Mouse (Mus musculus) spleen, postnatal 10 days (tissue): Measurements from ENCODE around the gene Tanc1.

Source experiments
- DNase-seq, 2 experiments: peaks; one replicate each; pipeline ENCODE4 v3.0.0; 2021 to 2022; ENCODE audit warnings: low spot score in 2 of 2

Gene Tanc1

GRCm38 (mm10) chr2:59612733-59613473, 1.1 kb downstream of the Tanc1 start:
- DNase-seq, result no peak

- DNase-seq, result no peak
Observed at GRCm38 (mm10) chr2:59613474-59614019, 1.7 kb downstream of the Tanc1 start.

- DNase-seq, result no peak
Observed at GRCm38 (mm10) chr2:59616890-59617289, 5.0 kb downstream of the Tanc1 start.

GRCm38 (mm10) chr2:59618996-59619395, 7.2 kb downstream of the Tanc1 start:
- no peak for DNase-seq

- no peak for DNase-seq
Observed at GRCm38 (mm10) chr2:59620601-59621000, 8.8 kb downstream of the Tanc1 start.

DNA sequence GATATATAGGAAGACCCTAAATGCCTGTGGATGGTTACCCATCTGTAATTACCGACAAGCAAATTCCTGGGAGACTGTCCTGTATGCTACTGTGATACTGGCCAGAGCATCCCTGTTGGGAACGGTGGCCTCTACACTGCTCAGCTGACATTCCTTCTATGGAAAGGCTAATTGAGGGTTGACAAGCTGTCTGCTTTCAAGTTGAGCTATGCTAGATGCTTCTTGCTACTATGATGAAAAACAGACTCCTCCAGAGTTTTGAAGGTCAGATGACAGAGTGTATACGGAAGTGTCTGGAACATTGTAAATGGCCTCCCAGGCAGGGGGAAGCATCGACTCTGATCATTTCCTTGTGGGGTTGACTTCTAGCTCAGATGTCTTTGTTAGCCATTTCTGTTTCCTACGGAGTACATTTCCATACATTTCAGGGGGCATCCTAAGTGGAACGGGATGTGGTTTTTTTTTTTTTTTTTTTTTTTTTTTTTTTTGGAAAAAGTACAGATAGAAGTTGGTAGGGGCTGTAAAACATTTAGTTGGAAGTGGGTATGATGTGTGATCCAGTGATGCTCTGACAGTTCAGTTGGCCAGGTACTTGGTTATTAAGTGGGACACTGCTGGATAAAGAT, 10.8 kb downstream of the Tanc1 start:
- DNase-seq, result no peak

DNA sequence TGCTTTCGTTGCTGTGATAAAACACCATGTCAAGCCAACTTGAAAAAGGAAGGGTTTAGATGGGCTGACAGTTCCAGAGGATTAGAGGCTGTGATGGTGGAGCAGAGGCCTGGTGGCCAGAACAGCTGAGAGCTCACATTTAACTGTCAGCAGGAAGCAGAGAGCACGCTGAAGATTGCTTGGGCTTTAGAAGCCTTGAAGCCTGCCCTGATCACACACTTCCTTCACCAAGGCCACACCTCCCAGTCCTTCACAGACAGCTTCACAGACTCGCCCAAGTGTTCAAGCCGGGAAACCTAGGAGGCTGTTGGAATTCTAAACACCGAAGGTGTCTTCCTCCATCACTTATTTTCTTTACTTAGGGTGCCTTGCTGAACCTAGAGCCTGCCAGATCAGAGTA, 12.0 kb downstream of the Tanc1 start:
- DNase-seq, result no peak

- DNase-seq, result no peak
Observed at GRCm38 (mm10) chr2:59625416-59625815, 13.6 kb downstream of the Tanc1 start.

GRCm38 (mm10) chr2:59625927-59626326, 14.1 kb downstream of the Tanc1 start:
- DNase-seq, result no peak

DNA sequence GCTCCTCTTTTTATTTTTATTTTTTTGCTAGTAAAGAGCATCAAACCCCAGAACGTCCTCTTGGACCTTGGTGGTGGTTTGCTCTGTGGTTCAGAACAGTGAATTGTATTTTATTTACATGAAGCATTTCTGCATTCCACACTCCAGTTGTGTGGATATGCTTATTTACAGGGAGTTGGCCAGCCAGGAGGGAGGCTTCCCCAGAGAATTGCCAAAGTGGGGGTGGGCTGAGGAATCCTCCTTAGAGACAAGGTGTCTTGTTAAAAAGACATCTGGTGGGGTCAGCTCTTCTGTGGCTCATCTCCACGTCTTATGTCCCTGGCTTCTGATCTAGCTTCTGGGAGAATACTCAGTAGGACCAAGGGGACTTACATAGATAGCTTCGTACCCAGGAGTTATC, 14.6 kb downstream of the Tanc1 start:
- no peak for DNase-seq

- no peak for DNase-seq
Observed at GRCm38 (mm10) chr2:59627502-59627901, 15.7 kb downstream of the Tanc1 start.

DNA sequence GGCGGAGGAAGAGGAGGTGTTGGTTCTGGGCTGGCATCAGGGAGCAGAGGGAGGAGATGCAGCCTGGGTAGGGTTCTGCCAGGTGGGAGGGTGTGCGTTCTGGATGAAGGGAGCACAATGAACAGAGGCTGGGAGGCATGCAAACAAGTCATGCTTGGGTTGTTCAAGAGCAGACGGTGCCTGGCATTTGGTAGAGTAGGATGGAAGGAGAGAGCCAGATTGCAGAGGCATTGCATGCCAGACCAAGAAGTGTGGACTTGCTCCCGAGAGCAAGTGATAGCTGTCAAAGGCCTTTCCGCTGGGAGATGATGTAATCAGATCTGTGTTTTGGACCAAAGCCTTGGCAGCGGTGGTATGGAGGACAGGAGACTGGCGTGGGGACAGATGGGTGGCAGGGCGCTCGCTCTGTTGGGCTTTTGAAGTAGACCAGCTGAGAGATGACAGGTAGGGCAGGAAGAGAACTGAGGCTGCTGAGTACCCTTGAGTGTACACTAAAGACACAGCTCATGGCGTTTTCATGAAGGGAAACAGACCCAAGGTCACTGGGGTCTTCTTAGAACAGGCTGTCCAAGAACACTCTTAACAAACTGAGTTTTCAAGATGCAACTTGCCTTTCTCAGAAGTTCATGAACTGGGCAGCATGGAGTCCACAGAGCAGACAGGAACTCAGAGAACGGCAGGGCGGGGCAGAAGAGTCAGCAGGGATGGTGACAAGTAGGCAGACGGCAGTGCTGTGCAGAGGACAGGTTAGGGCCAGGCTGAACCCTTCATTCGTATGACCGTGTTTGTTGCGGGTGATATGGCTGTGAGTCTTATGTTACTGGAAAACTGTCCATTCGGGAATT, 16.4 kb downstream of the Tanc1 start:
- DNase-seq, result no peak

DNA sequence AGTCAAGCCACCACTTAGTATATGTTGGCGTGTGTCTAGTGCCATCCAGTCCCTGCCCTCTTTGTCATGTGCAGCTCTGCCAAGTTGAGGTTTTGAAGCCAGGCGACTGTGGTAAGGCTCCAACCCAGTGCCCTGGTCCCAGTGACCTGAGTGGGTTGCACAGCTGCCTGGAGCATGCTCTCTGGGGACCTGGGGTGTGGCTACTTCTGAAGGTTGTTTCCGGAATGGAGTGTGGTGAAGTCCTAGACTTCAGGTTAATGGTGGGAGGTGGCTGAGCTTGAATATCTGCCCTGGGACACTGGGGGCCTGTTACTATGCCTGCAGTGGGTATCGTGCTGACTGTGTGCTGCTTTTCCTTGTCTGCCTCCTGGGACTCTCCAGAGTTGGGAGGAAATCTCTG, 18.0 kb downstream of the Tanc1 start:
- DNase-seq, result peak in 1 of 2 experiments; percentile 35

DNA sequence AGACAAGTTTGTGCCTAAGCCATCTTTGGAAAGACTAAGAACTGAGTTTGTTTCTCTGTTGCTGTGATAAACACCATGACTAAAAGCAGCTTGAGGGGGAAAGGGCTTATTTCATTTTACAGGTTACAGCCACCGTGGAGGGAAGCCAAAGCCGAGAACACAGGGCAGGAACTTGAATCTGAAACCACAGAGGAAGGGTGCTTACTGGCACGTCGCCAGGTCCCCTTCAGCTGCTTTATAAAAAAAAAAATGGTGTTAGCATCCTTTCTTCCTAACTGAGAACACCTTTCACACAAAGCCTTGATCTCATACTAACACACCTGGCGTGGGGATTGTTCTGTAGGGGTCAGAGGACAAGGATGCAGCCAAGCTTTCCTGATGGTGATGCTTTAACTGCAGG, 19.6 kb downstream of the Tanc1 start:
- DNase-seq, result peak in 1 of 2 experiments; percentile 57

- no peak for DNase-seq
Observed at GRCm38 (mm10) chr2:59633761-59634430, 22.1 kb downstream of the Tanc1 start.

GRCm38 (mm10) chr2:59637040-59637785, 25.4 kb downstream of the Tanc1 start:
- no peak for DNase-seq

GRCm38 (mm10) chr2:59642722-59643121, 30.9 kb downstream of the Tanc1 start:
- no peak for DNase-seq

DNA sequence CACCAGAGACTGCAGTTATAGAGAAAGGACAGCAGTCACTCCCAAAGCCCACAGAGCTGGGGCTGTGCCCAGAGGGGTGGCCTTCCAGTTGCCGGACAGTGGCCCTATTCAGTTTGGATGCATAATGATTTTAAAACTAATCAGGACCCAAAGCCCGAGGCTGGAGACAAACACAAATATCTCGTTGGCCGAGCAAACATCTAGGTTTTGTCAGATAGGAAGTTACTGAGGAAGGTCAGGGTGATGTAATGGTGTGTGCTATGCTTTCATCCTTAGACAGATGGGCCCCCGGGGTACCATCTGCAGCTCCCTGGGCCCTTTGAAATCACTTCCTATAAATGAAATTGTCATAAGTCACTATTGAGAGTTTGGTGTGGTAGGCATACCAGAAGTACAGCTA, 33.0 kb downstream of the Tanc1 start:
- DNase-seq, result no peak

- DNase-seq, result no peak
Observed at GRCm38 (mm10) chr2:59645515-59645914, 33.7 kb downstream of the Tanc1 start.

- no peak for DNase-seq
Observed at GRCm38 (mm10) chr2:59646740-59647390, 35.0 kb downstream of the Tanc1 start.
